Mouse (Mus musculus) midbrain, embryonic 11.5 days (tissue): ENCODE measurements around the gene Anapc5. TPM values are rescaled to one million over a fixed set of nuclear protein-coding genes. Genes with fewer than 3 reads are reported as not detected.

Experiments used
- ATAC-seq: fragments of 200-750 bp; cut with Nextera tagmentation; 2 replicates; pipeline ENCODE4 v1.8.0; 2017; ENCODE audit warnings: moderate TSS enrichment, moderate library complexity; ENCODE audit not compliant: low FRiP score
- DNase-seq: peaks from one replicate; pipeline ENCODE4 v3.0.0; 2015; ENCODE audit warnings: low spot score; ENCODE audit errors: missing footprints
- H3K27ac ChIP-seq: fragments of 300-500 bp; sonication (generic); 2 replicates; pipeline ENCODE4 v1.5.1; 2014; ENCODE audit warnings: low read depth, low read length
- H3K27me3 ChIP-seq: fragments of 300-500 bp; sonication (generic); 2 replicates; pipeline ENCODE4 v1.6.1; 2014; ENCODE audit warnings: mild to moderate bottlenecking, low read length, moderate library complexity, mixed read lengths; ENCODE audit not compliant: control insufficient read depth, insufficient read depth
- H3K36me3 ChIP-seq: fragments of 300-500 bp; sonication (generic); 2 replicates; pipeline ENCODE4 v1.6.1; 2014; ENCODE audit warnings: mild to moderate bottlenecking, low read length, moderate library complexity, mixed read lengths; ENCODE audit not compliant: control insufficient read depth, insufficient read depth
- H3K4me1 ChIP-seq: fragments of 300-500 bp; sonication (generic); 2 replicates; pipeline ENCODE4 v1.6.1; 2014; ENCODE audit warnings: low read length; ENCODE audit not compliant: control insufficient read depth, insufficient read depth
- H3K4me2 ChIP-seq: fragments of 300-500 bp; sonication (generic); 2 replicates; pipeline ENCODE4 v1.6.1; 2014; ENCODE audit warnings: mild to moderate bottlenecking, moderate library complexity
- H3K4me3 ChIP-seq: fragments of 300-500 bp; sonication (generic); 2 replicates; pipeline ENCODE4 v1.5.1; 2014; ENCODE audit warnings: low read depth, low read length
- H3K9ac ChIP-seq: fragments of 300-500 bp; sonication (generic); 2 replicates; pipeline ENCODE4 v1.6.1; 2014; ENCODE audit warnings: low read length
- H3K9me3 ChIP-seq: fragments of 300-500 bp; sonication (generic); 2 replicates; pipeline ENCODE4 v1.6.1; 2016; ENCODE audit warnings: low read length; ENCODE audit not compliant: control insufficient read depth
- WGBS: fragments of 180-500 bp; shearing (Covaris S2); extraction: QIAGEN DNeasy Blood & Tissue Kit; methylation state at CpG from one replicate; pipeline ENCODE4 v1.1.7; 2014; 5-methylcytosine and 5-hydroxymethylcytosine counted together
- polyA plus RNA-seq: library from polyadenylated mRNA; unstranded; fragments of >200 nt; fragmentation: Nextera tagmentation; extraction: Ambion mirVana; gene quantifications from 2 replicates; pipeline ENCODE4 v1.2.1, GENCODE M21; 2014

The Anapc5 gene
- 497 and 528 TPM in 2 replicates for polyA plus RNA-seq

DNA sequence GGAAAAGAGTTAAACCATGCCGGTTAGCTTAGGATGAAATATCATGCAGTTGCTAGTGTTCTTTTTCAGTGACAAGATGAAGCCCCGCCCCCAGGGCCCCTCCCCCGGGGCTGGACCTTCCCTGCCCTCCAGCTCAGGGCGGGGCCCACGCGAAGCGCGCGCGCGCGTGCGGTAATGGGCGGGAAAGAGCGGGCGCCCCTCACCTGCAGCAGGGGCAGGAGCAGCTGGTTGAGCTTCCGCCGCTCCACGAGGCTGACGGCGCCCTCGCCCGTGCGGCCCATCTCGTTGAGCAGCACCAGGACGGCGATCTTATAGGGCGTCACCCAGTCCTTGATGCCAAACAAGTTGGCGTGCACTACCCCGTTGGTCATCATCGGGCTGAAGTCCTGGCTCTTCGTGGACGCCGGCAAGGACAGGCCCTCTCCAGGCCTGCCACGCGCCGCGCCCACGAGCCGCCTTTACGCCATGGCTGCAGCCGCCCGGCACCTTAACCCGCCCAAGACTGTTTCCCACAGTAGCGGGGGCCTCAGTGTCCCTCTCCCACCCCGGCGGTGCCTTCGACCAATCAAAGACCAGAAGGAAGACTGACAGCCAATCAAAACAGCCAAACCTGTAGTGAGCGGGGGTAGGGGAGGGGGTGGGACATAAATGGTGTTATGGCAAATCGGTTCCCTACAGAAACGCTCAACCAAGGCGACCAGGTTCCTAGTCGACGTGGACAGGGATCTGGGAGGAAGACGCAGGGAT, at the start of gene Anapc5:
Gene Anapc5 (minus strand): TSS at position 563 of the 747 bp plus-strand sequence.
- peak within 1 kb of the TSS; percentile 85 for H3K4me3 ChIP-seq
- ATAC-seq (peak; percentile 100), DNase-seq (peak; percentile 98)
- peak within 1 kb of the TSS; percentile 93 for H3K27ac ChIP-seq
- H3K4me2 ChIP-seq = peak within 1 kb of the TSS; percentile 63
- H3K36me3 ChIP-seq = peaks cover 19% of the 10 kb centered on the region
- H3K9me3 ChIP-seq = no peaks in the 10 kb centered on the region
- H3K9ac ChIP-seq = peak within 1 kb of the TSS; percentile 89
- no peaks in the 10 kb centered on the region for H3K27me3 ChIP-seq
- H3K4me1 ChIP-seq = peaks cover 4% of the 10 kb centered on the region; the same call in 1 of the 2 replicates
- WGBS = under 1% methylated on average over 55 of the region's 55 CpGs

- Histone ChIP-seq H3K36me3 (peaks cover 27% of the 10 kb centered on the region), H3K27me3 (no peaks in the 10 kb centered on the region), H3K9me3 (no peaks in the 10 kb centered on the region), H3K4me3 (no peak overlapping the region), H3K4me2 (no peak overlapping the region), H3K9ac (no peak overlapping the region), H3K4me1 (no peaks in the 10 kb centered on the region), H3K27ac (no peak overlapping the region)
- WGBS = 100% methylated on average over 2 of the region's 2 CpGs
- ATAC-seq (no peak), DNase-seq (no peak)
These were observed 41.9 kb upstream of the Anapc5 start for GRCm38 (mm10) chr5:122863053-122863452.

GRCm38 (mm10) chr5:122855858-122856257, 34.7 kb upstream of the Anapc5 start:
- Histone ChIP-seq H3K27ac (no peak overlapping the region), H3K4me1 (peaks cover 7% of the 10 kb centered on the region), H3K27me3 (no peaks in the 10 kb centered on the region), H3K4me2 (no peak overlapping the region), H3K4me3 (no peak overlapping the region), H3K9me3 (no peaks in the 10 kb centered on the region), H3K36me3 (no peaks in the 10 kb centered on the region), H3K9ac (no peak overlapping the region)
- ATAC-seq (no peak), DNase-seq (peak; percentile 78)
- WGBS = 81% methylated on average over 3 of the region's 3 CpGs

DNA sequence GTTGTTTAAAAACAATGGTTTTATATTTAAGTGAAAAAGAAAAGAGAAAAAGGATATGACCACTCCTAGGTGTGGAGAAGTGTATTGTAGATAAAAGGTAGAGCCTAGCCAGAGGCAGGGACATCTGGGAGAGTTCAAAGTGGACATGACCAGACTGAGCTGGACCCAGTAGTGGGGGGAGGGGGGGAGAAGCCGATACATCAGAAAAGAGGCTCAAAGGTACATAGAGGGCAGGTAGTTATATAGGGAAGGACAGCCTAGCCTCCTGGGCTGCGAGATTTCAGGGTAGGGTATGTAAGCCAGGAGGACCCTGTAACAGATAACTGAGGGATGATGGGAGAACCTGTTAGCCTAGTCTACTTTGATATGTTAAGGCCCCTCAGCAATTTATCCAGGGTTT, 31.5 kb upstream of the Anapc5 start:
- H3K4me1 ChIP-seq = peaks cover 8% of the 10 kb centered on the region
- H3K9ac ChIP-seq = no peak overlapping the region
- no peak overlapping the region for H3K4me3 ChIP-seq
- no peak overlapping the region for H3K27ac ChIP-seq
- H3K27me3 ChIP-seq = no peaks in the 10 kb centered on the region
- ATAC-seq (no peak), DNase-seq (peak; percentile 66)
- no peaks in the 10 kb centered on the region for H3K36me3 ChIP-seq
- 92% methylated on average over 2 of the region's 2 CpGs for WGBS
- H3K4me2 ChIP-seq = no peak overlapping the region
- H3K9me3 ChIP-seq = no peaks in the 10 kb centered on the region

GRCm38 (mm10) chr5:122850319-122851002, 29.3 kb upstream of the Anapc5 start:
- Histone ChIP-seq H3K9me3 (no peaks in the 10 kb centered on the region), H3K36me3 (no peaks in the 10 kb centered on the region), H3K27me3 (no peaks in the 10 kb centered on the region), H3K9ac (peak overlapping the region; percentile 91), H3K4me3 (peak overlapping the region; percentile 69), H3K4me1 (peaks cover 8% of the 10 kb centered on the region), H3K4me2 (peak overlapping the region; percentile 66), H3K27ac (peak overlapping the region; percentile 87)
- ATAC-seq (peak; percentile 91), DNase-seq (peak; percentile 94)
- 1% methylated on average over 38 of the region's 38 CpGs for WGBS

GRCm38 (mm10) chr5:122849521-122850318, 28.6 kb upstream of the Anapc5 start, which contains the start of gene Rnf34:
Gene Rnf34, plus strand, starts transcription at chr5:122850048.
- DNase-seq = peak; percentile 99
- under 1% methylated on average over 60 of the region's 61 CpGs for WGBS
- H3K4me3 ChIP-seq = peak within 1 kb of the TSS; percentile 69
- H3K4me1 ChIP-seq = peaks cover 8% of the 10 kb centered on the region
- H3K4me2 ChIP-seq = peak within 1 kb of the TSS; percentile 66
- peak; percentile 100 for ATAC-seq
- no peaks in the 10 kb centered on the region for H3K36me3 ChIP-seq
- no peaks in the 10 kb centered on the region for H3K9me3 ChIP-seq
- H3K9ac ChIP-seq = peak within 1 kb of the TSS; percentile 91
- peak within 1 kb of the TSS; percentile 87 for H3K27ac ChIP-seq
- H3K27me3 ChIP-seq = no peaks in the 10 kb centered on the region

DNA sequence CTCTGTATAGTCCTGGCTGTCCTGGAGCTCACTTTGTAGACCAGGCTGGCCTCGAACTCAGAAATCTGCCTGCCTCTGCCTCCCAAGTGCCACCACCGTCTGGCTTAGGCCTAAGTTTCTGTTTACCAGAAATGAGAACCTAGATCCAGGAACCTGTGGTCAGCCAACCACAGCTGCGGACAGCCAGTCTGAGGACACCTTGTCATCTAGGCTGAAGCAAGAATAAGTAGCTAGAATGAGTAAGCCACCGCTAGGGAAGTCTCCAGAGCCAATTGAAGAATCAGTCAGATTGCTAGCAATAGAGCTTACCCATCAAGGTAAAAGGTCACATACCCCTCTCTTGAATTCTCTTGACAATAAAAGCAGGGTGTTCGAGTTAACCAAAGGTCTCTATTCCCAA, 22.7 kb upstream of the Anapc5 start:
- no peak overlapping the region for H3K4me3 ChIP-seq
- no peaks in the 10 kb centered on the region for H3K36me3 ChIP-seq
- H3K4me1 ChIP-seq = no peaks in the 10 kb centered on the region
- WGBS = 87% methylated on average over 5 of the region's 5 CpGs
- DNase-seq (no peak), ATAC-seq (no peak)
- H3K27ac ChIP-seq = no peak overlapping the region
- H3K4me2 ChIP-seq = no peak overlapping the region
- H3K27me3 ChIP-seq = no peaks in the 10 kb centered on the region
- no peaks in the 10 kb centered on the region for H3K9me3 ChIP-seq
- H3K9ac ChIP-seq = no peak overlapping the region

- no peak overlapping the region for H3K4me2 ChIP-seq
- no peaks in the 10 kb centered on the region for H3K27me3 ChIP-seq
- no peaks in the 10 kb centered on the region for H3K4me1 ChIP-seq
- no peak overlapping the region for H3K4me3 ChIP-seq
- no peak overlapping the region for H3K9ac ChIP-seq
- H3K9me3 ChIP-seq = no peaks in the 10 kb centered on the region
- 88% methylated on average over 2 of the region's 2 CpGs for WGBS
- no peak for DNase-seq
- H3K36me3 ChIP-seq = no peaks in the 10 kb centered on the region
- no peak for ATAC-seq
- no peak overlapping the region for H3K27ac ChIP-seq
These were observed 20.0 kb upstream of the Anapc5 start for GRCm38 (mm10) chr5:122841126-122841525.
